Mouse (Mus musculus): ENCODE measurements at regions not wholly inside any gene's neighbourhood (a gene's known extent, or its start where the extent isn't known, plus 50 kb on each side); places are given as distances from the start of the nearest gene placed in this dataset.
"Not testable (repeated sequence)": the region's sequence is repeated elsewhere in the genome, so short reads cannot be mapped to it uniquely, and the experiment has no call there.

DNA sequence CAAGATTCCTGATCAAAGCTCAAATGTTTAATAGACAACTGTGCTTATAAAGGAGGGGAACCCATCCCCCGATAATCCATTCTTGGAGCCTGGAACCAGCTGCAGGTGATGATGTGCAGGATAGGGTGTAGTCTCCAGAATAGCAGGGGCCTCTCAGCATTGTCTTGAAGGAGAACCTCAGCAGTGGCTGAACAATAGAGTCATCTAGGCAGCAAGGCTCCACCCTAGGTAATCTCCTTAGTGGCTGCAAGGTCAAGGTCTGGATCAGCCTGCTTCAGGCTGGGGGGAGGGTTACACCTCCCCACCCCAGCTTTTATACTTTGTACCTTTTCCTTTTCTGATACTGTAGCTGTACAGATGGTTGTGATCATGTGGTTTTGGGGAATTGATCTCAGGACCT lies 116.8 kb upstream of the Mettl4 start:
- 100% methylated on average over 1 of the region's 1 CpGs for WGBS
- Histone ChIP-seq H3K9ac (no peak overlapping the region), H3K4me1 (no peaks in the 10 kb centered on the region), H3K4me2 (no peak overlapping the region), H3K27ac (no peak overlapping the region), H3K27me3 (no peaks in the 10 kb centered on the region), H3K4me3 (no peak overlapping the region), H3K36me3 (no peaks in the 10 kb centered on the region), H3K9me3 (no peaks in the 10 kb centered on the region)
- no peak for ATAC-seq (ENCODE audit: insufficient number of reproducible peaks, insufficient read depth, low FRiP score, low TSS enrichment, low read depth)

DNA sequence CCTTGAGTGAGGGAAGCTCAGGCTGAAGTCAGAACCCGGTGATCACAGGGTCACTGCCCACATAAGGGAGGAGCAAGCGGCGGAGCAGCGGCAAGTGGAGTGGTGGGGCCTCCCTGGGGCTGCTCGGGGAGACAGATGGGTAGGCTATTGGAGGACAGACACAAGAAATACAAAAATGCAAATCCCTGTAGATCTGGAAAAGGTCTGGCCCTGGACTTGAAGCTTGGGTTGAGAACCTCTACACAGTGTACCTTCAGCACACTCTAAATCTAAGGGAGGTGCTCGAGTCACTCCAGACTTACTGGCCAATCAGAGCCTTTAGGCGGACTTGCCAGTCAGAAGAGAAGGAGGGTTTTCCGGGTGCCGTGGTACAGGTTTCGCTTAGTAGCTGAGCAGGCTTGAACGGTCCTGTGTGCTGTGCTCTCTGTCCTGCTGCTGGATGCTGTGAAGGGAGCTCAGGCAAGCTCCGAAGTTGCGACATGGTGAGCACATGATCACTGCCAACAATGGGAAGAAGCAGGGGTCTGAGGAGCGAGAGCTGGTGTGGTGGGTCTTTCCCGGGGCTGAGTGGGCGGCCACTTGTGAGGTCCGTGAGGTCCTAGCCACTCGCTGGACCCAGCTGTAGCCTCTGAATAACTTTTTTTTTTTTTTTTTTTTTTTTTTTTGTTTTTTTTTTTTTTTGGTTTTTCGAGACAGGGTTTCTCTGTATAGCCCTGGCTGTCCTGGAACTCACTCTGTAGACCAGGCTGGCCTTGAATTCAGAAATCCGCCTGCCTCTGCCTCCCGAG lies 114.9 kb upstream of the Mettl4 start:
- peak overlapping the region; percentile 50 for H3K4me3 ChIP-seq
- not testable (repeated sequence) for H3K36me3 ChIP-seq, H3K4me1 ChIP-seq, H3K27me3 ChIP-seq, H3K9me3 ChIP-seq
- ATAC-seq (ENCODE audit: insufficient number of reproducible peaks, insufficient read depth, low FRiP score, low TSS enrichment, low read depth): peak; percentile 94
- H3K27ac ChIP-seq: peak overlapping the region; percentile 55; the same call in 1 of the 2 replicates
- WGBS: 12% methylated on average over 20 of the region's 21 CpGs
- H3K9ac ChIP-seq: peak overlapping the region; percentile 73
- peak overlapping the region; percentile 61 for H3K4me2 ChIP-seq

DNA sequence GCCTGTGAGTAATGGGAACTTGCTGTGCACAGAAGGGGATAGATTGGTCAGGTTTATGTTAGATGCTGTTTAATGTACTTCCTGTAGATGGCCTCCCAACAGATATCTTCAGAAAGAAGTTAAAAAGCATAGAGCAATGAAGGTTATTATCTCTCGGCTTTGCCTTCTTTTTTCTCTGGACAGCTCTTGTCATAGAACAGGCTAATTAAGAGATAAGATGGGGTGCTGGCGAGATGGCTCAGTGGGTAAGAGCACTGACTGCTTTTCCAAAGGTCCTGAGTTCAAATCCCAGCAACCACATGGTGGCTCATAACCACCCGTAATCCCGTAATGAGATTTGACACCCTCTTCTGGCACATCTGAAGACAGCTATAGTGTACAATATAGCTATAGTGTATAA lies 104.9 kb upstream of the Mettl4 start:
- H3K4me3 ChIP-seq; H3K9me3 ChIP-seq; H3K4me2 ChIP-seq; H3K27ac ChIP-seq; H3K27me3 ChIP-seq; H3K9ac ChIP-seq; ATAC-seq (ENCODE audit: insufficient number of reproducible peaks, insufficient read depth, low FRiP score, low TSS enrichment, low read depth); H3K4me1 ChIP-seq; H3K36me3 ChIP-seq: not testable (repeated sequence)
- WGBS: 89% methylated on average over 4 of the region's 4 CpGs

DNA sequence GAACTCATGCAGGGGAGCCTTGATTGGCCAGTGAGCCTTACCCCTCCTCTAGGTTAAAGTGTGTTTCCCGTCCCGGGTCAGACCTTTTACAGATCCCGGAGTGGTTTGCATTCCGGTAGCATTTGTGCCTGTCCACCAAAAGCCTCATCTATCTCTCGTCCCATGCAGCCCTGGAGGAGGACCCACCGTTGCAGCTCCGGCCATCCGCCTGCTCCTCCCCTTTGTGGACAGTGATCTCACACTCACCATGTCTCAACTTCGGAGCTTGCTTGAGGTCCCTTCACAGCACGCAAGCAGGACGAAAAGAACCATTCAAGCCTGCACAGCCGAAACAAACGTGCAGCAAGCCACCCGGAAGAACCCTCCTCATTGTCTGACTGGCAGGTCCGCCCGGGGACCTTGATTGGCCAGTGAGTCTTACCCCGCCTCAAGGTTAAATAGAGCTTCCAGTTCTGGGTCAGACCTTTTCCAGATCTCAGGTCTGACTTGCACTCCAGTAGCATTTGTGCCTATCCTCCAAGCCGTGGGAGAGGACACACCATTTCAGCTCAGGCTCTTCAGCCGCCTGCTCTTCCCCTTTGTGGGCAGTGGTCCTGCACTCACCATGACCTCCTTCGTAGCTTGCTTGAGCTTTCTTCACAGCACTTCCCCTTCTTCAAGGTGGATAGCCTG lies 84.8 kb upstream of the Mettl4 start:
- WGBS: 2% methylated on average over 20 of the region's 20 CpGs
- ATAC-seq (ENCODE audit: insufficient number of reproducible peaks, insufficient read depth, low FRiP score, low TSS enrichment, low read depth): peak; percentile 86
- H3K9ac ChIP-seq: peak overlapping the region; percentile 80
- H3K4me2 ChIP-seq: peak overlapping the region; percentile 77
- H3K9me3 ChIP-seq: peaks cover 9% of the 10 kb centered on the region
- H3K4me1 ChIP-seq: 0 out of 2 replicates have a peak, but pooled peaks cover 6% of the 10 kb centered on the region
- peaks cover 21% of the 10 kb centered on the region for H3K36me3 ChIP-seq
- peak overlapping the region; percentile 89 for H3K27ac ChIP-seq
- H3K4me3 ChIP-seq: peak overlapping the region; percentile 70
- no peaks in the 10 kb centered on the region for H3K27me3 ChIP-seq

DNA sequence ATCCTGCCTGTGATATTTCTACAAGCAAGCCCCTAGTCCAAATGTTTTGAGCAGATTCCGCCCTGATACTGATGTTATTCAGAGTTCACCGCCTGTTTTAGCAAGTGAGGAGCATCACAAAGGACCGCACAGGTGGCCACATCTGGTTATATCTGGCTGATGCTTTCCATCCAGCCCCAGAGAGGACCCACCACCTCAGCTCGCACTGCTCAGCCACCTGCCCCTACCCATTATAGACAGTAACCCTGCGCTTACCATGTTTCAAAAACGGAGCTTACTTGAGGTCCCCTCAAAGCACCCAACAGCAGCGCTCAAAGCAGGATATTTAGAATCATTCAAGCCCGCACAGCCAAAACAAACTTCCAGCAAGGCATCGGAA lies 84.2 kb upstream of the Mettl4 start:
- WGBS: 7% methylated on average over 9 of the region's 9 CpGs
- peak overlapping the region; percentile 89 for H3K27ac ChIP-seq
- not testable (repeated sequence) for H3K27me3 ChIP-seq; ATAC-seq (ENCODE audit: insufficient number of reproducible peaks, insufficient read depth, low FRiP score, low TSS enrichment, low read depth); H3K4me1 ChIP-seq
- H3K36me3 ChIP-seq: peaks cover 26% of the 10 kb centered on the region
- peak overlapping the region; percentile 77 for H3K4me2 ChIP-seq
- peaks cover 13% of the 10 kb centered on the region for H3K9me3 ChIP-seq
- peak overlapping the region; percentile 70 for H3K4me3 ChIP-seq
- H3K9ac ChIP-seq: peak overlapping the region; percentile 80

DNA sequence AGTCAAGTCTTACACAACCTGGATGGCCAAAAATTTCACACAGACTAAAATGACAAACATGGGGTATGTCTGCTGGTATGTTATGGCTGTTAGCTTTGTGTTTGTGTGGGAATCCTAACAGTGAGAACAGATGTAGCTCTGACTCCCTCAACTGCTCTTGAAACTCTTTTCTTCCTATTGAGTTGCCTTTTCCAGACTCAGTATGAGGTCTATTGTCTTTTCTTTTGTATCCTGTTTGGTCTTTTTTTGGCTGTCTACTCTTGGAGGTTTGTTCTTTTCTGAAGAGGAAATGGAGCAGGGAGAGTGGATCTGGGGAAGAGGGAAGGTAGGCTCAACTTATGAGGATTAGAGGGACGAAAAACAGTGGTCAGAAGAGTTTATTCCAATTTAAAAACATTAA lies 76.6 kb upstream of the Mettl4 start:
- H3K27ac ChIP-seq; H3K27me3 ChIP-seq; H3K4me2 ChIP-seq; H3K9ac ChIP-seq; H3K4me3 ChIP-seq; H3K4me1 ChIP-seq; ATAC-seq (ENCODE audit: insufficient number of reproducible peaks, insufficient read depth, low FRiP score, low TSS enrichment, low read depth): not testable (repeated sequence)
- 98% methylated on average over 1 of the region's 1 CpGs for WGBS
- peaks cover 52% of the 10 kb centered on the region for H3K9me3 ChIP-seq
- H3K36me3 ChIP-seq: peaks cover 70% of the 10 kb centered on the region

DNA sequence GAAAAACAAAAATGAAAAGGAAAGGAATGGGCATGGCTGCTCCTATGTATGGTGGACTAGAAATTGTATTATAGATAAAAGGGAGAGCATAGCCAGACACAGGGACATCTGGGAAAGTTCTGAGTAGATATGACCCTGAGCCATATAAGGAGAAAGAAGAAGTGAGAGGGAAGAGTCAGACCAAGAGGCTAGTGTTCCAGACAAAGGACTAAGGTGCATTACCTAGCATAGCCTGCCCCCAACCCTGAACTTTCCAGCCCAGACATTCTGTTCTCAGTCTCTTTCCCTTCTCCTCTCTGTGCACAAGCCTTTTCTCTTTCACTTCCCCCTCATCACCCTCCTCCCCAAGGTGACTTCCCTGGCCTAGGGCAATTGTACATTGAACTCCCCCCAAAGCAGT lies 58.9 kb upstream of the Mettl4 start:
- no peak overlapping the region for H3K4me3 ChIP-seq
- H3K36me3 ChIP-seq: peaks cover 17% of the 10 kb centered on the region
- H3K4me1 ChIP-seq: no peaks in the 10 kb centered on the region
- H3K4me2 ChIP-seq: no peak overlapping the region
- no peaks in the 10 kb centered on the region for H3K27me3 ChIP-seq
- H3K9ac ChIP-seq: no peak overlapping the region
- no peak for ATAC-seq (ENCODE audit: insufficient number of reproducible peaks, insufficient read depth, low FRiP score, low TSS enrichment, low read depth)
- no peak overlapping the region for H3K27ac ChIP-seq
- H3K9me3 ChIP-seq: peaks cover 31% of the 10 kb centered on the region

All from embryonic facial prominence, embryonic 13.5 days (tissue).